Mouse (Mus musculus): ENCODE results near the gene Myom1.

Gene Myom1

DNA sequence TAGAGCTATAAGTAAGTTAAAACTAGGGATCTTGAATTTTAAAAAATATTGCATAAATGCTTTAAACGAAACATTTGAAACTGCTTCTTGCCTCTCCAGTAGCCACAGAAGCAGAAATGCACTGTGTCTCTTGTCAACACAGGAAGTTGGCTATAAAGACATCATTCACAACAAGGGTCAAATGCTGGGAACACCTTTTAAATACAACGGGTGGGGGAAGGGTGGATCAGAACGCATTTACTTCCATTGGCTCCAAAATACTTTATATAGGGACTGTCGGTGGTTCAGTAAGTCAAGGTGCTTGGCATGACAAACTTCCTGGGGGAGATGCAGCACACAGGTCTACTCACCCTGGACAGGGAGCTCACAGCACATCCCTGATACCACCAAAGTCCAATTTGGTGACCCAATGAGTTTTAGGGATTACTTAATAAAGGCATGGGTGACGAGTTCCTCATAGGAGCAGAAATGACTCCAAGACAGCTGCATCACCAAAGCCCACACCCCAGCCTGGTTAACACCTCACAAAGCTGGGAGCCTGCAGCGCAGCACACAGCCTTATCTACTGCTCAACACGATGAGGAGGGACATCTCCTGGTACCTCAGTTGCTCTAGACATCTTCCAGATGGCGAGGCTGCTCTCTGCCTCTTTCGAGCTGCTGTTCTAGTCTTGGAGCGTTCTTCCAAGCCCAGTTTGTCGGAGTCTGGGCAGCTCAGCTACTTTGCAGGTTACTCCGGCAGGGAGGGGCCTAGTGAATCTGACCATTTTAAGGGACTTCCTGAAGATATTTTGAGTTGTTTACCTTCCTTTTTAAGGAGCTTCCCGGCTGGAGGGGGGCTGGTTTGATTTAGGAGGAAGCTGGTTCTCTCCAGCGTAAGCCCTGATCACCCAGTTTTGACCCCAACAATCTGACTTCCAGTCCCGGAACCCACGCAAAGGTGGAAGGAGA is 134.2 kb downstream of the Myom1 start:
- DNase-seq (ENCODE audit: low spot score) = no peak

DNA sequence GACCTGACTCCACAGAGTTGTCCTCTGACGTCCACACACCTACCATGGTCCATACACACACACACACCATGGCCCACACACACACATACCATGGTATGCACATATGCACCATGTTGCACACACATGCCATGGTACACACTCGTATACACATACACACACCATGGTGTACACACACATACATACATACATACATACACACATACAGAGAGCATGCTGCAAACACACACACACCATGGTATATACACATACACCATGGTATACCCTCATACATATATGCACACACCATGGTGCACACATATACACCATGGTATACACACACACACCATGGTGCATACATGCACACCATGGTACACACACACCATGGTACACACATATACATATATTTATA is 134.9 kb downstream of the Myom1 start:
- no peak for DNase-seq (ENCODE audit: low spot score)

DNA sequence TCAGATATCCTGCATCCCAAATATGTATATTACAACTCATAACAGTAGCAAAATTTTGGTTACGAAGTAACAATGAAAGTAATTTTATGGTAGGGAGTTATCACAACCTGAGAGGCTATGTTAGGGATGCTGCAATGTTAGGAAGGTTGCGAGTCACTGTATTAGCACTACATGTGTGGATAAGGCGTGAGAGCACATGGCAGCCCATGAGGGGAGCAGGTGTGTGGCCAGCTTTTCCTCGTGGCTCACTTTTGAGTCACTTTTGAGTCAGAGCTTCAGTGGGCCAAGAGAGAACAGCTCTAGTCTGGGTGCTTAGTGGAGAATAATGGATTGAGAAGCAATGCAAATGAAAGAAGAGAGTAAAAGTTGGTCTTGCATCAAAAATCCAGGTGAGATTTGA is 139.6 kb downstream of the Myom1 start:
- no peak for DNase-seq (ENCODE audit: low spot score)

DNA sequence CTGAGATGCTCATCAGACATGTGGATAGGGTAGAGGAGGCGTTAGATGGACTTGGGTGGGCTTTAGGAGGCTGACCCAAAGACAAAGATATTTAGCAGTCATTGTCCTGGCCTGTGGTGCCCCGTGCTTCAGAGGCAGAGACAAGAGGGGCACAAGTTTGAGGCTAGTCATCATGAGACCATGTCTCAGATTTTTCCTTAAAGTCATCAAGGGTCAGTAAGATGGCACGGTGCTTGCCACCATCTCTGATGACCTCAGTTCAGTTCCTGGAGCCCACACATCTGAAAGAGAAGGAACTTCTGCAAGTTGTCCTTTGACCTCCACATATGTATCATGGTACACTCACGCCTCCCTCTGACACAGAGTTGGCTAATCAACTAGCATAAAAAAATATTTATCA is 140.7 kb downstream of the Myom1 start:
- DNase-seq (ENCODE audit: low spot score) = no peak

DNA sequence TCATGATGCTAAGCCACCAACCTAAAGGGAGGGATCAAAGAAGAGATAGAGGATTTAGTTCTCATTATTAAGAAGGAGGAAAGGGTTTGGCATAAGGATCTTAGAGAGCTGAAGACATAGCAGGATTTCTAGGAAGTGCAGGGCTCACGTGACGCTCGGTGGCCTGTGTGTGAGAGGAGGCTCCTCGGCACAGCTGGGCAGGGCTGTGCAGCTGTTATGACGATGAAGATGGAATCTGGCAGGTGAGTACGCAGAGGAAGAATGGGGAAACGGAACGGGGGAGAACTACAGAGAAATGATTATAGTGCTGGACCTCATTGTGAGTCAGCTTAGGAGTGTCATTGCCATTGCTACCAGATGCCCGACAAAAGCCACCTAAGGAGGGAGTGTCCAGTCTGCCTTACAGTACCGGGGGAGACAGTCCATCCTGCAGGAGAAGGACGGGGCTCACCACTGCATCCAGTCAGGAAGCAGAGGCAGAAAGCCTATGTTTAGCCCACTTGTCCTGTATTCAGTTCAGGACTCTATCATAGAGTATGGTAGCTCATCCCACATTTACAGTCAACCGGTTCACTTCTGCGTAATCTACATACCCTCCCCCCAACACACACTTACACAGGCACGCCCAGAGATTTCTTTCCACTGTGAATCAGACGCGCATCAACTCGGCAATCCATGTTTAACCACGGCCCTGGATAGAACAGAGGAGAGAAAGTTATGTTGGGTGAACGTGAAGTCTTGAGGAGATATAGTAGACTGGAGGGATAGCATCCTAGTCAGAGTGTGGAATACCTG is 142.1 kb downstream of the Myom1 start:
- DNase-seq (ENCODE audit: low spot score) = no peak

GRCm38 (mm10) chr17:71145248-71145961 is 143.0 kb downstream of the Myom1 start:
- DNase-seq (ENCODE audit: low spot score) = no peak

GRCm38 (mm10) chr17:71153356-71153755 is 150.9 kb downstream of the Myom1 start:
- no peak for DNase-seq (ENCODE audit: low spot score)

- DNase-seq (ENCODE audit: low spot score) = no peak
Measured at GRCm38 (mm10) chr17:71155271-71155670, 152.8 kb downstream of the Myom1 start.

- DNase-seq (ENCODE audit: low spot score) = no peak
Measured at GRCm38 (mm10) chr17:71159152-71159567, 156.7 kb downstream of the Myom1 start.

GRCm38 (mm10) chr17:71159720-71160119 is 157.3 kb downstream of the Myom1 start:
- DNase-seq (ENCODE audit: low spot score) = no peak

DNA sequence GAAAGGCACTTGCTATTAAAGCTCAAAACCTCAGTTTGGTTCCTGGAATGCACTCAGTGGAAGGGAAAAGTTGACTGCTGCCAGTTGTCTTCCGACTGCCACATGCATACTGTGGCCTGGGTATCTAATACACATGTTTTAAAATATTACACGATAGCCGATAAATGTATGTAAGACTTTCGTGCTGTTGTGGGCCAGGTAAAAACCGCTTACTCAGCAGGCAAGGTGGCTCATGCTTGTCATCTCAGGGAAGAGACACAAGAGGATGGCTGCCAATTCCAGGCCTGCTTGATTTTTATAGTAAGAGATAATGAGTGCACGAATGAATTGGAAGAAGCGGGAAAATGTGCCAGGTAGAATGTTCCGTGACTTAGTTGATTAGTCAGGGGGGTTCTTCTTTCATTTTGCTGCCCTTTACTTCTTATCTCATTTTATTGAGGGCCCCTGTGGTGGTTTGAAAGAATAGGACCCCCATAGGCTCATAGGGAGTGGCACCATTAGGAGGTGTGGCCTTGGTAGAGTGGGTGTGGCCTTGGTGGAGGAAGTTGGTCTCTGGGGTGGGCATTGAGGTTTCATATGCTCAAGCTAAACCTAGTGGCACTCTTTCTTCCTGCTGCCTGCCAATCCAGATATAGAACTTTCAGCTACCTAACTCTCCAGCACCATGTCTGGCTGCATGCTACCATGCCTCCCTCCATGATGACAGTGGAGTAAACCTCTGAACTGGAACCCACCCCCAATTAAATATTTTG is 158.0 kb downstream of the Myom1 start:
- DNase-seq (ENCODE audit: low spot score) = no peak

- no peak for DNase-seq (ENCODE audit: low spot score)
Measured at GRCm38 (mm10) chr17:71164991-71165390, 162.6 kb downstream of the Myom1 start.

- DNase-seq (ENCODE audit: low spot score) = no peak
Measured at GRCm38 (mm10) chr17:71168205-71168815, 165.9 kb downstream of the Myom1 start.

GRCm38 (mm10) chr17:71168846-71169245 is 166.4 kb downstream of the Myom1 start:
- no peak for DNase-seq (ENCODE audit: low spot score)

GRCm38 (mm10) chr17:71169639-71170038 is 167.2 kb downstream of the Myom1 start:
- no peak for DNase-seq (ENCODE audit: low spot score)

GRCm38 (mm10) chr17:71171161-71171560 is 168.7 kb downstream of the Myom1 start:
- DNase-seq (ENCODE audit: low spot score) = no peak
